Mouse (Mus musculus): ENCODE measurements around the gene Ilkap. TPM values are rescaled to one million over a fixed set of nuclear protein-coding genes. Genes with fewer than 3 reads are reported as not detected.

Ilkap gene
- 45.2 TPM for polyA plus RNA-seq (2017; shearing (Covaris generic))

GRCm38 (mm10) chr1:91398260-91399062 is at the start of gene Ilkap:
Ilkap (minus strand) TSS chr1:91398815.

GRCm38 (mm10) chr1:91413898-91414594 is 15.4 kb upstream of the Ilkap start, which contains the start of gene Hes6:
Hes6 (minus strand) TSS chr1:91414038.

GRCm38 (mm10) chr1:91366215-91367108 is 32.2 kb downstream of the Ilkap start, which contains the start of gene Erfe:
Erfe (plus strand) TSS chr1:91366430.

GRCm38 (mm10) chr1:91350841-91351240 is 47.8 kb downstream of the Ilkap start, which contains the start of gene Klhl30:
Klhl30 (plus strand) TSS chr1:91351016.

Other genes with a start within 250 kb of the Ilkap start
- 28.2 TPM for gene Ramp1, start 219.0 kb downstream of the Ilkap start, polyA plus RNA-seq (2017; shearing (Covaris generic))
- 103 TPM for gene Ube2f, start 148.5 kb downstream of the Ilkap start, polyA plus RNA-seq (2017; shearing (Covaris generic))
- 45.3 TPM for gene Scly, start 100.5 kb downstream of the Ilkap start, polyA plus RNA-seq (2017; shearing (Covaris generic))
- gene Espnl, start 76.7 kb downstream of the Ilkap start, polyA plus RNA-seq (2017; shearing (Covaris generic)): not detected
- gene Klhl30, start 47.8 kb downstream of the Ilkap start, polyA plus RNA-seq (2017; shearing (Covaris generic)): not detected
- not detected for gene Erfe, start 32.4 kb downstream of the Ilkap start, polyA plus RNA-seq (2017; shearing (Covaris generic))
- gene Hes6, start 15.2 kb upstream of the Ilkap start, polyA plus RNA-seq (2017; shearing (Covaris generic)): 30.4 TPM
- 2.7 TPM for gene Per2, start 60.5 kb upstream of the Ilkap start, polyA plus RNA-seq (2017; shearing (Covaris generic))
- 2.3 TPM for gene Traf3ip1, start 95.8 kb upstream of the Ilkap start, polyA plus RNA-seq (2017; shearing (Covaris generic))
- 11.4 TPM for gene Asb1, start 141.7 kb upstream of the Ilkap start, polyA plus RNA-seq (2017; shearing (Covaris generic))